Mouse (Mus musculus) lung, embryonic 16.5 days (tissue): ENCODE measurements at regions not wholly inside any gene's neighbourhood (a gene's known extent, or its start where the extent isn't known, plus 50 kb on each side); places are given as distances from the start of the nearest gene placed in this dataset.

Source experiments
- ATAC-seq: fragments of 200-750 bp; cut with Nextera tagmentation; 2 replicates; pipeline ENCODE4 v1.8.0; 2017; ENCODE audit warnings: low read depth, mild to moderate bottlenecking, moderate library complexity
- H3K27ac ChIP-seq: fragments of 300-500 bp; sonication (generic); 2 replicates; pipeline ENCODE4 v1.5.1; 2014; ENCODE audit warnings: mild to moderate bottlenecking, control low read depth, low read length
- H3K27me3 ChIP-seq: fragments of 300-500 bp; sonication (generic); 2 replicates; pipeline ENCODE4 v1.6.1; 2014; ENCODE audit warnings: low read depth, low read length, mixed read lengths; ENCODE audit not compliant: control insufficient read depth, insufficient read depth
- H3K36me3 ChIP-seq: fragments of 300-500 bp; sonication (generic); 2 replicates; pipeline ENCODE4 v1.6.1; 2014; ENCODE audit warnings: low read length; ENCODE audit not compliant: control insufficient read depth, insufficient read depth
- H3K4me1 ChIP-seq: fragments of 300-500 bp; sonication (generic); replicated peaks from 2 replicates; pipeline ENCODE4 v1.6.1; 2014; ENCODE audit warnings: low read length, mixed read lengths; ENCODE audit not compliant: control insufficient read depth, insufficient read depth
- H3K4me2 ChIP-seq: fragments of 300-500 bp; sonication (generic); 2 replicates; pipeline ENCODE4 v1.6.1; 2014; ENCODE audit warnings: low read depth, low read length, control low read depth
- H3K4me3 ChIP-seq: fragments of 300-500 bp; sonication (generic); 2 replicates; pipeline ENCODE4 v1.5.1; 2014; ENCODE audit warnings: mild to moderate bottlenecking, low read length, control low read depth
- H3K9ac ChIP-seq: fragments of 300-500 bp; sonication (generic); 2 replicates; pipeline ENCODE4 v1.6.1; 2014; ENCODE audit warnings: low read length, control low read depth
- H3K9me3 ChIP-seq: fragments of 300-500 bp; sonication (generic); 2 replicates; pipeline ENCODE4 v1.6.1; 2016; ENCODE audit warnings: low read length; ENCODE audit not compliant: control insufficient read depth
- WGBS: fragments of 180-500 bp; shearing (Covaris S2); extraction: QIAGEN DNeasy Blood & Tissue Kit; methylation state at CpG from one replicate; pipeline ENCODE4 v1.1.7; 2014; 5-methylcytosine and 5-hydroxymethylcytosine counted together

DNA sequence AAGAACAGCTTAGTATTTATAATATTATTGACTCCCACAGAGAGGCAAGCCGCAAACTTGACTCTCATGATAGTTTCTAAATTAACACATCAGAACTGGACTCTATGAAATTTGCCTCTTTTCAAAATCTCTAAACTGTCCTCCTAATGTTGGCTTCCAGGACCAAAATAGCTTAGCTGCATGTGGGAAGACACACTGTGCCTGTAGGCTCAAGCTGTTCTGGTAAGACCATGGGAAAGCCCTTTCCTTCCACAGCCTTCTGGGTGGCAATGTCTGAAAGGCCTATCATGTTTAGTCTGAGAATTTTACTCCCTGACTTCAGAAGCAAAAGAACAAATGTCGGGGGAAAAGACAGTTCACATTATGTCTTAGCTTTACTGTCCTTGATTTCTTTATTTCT is 203.1 kb upstream of the Slc8a1 start:
- H3K9ac ChIP-seq = no peak overlapping the region
- ATAC-seq = no peak
- H3K27me3 ChIP-seq = no peaks in the 10 kb centered on the region
- H3K36me3 ChIP-seq = no peaks in the 10 kb centered on the region
- H3K4me3 ChIP-seq = no peak overlapping the region
- WGBS = 81% methylated on average over 2 of the region's 2 CpGs
- H3K4me1 ChIP-seq = no peaks in the 10 kb centered on the region
- no peaks in the 10 kb centered on the region for H3K9me3 ChIP-seq
- H3K4me2 ChIP-seq = no peak overlapping the region
- no peak overlapping the region for H3K27ac ChIP-seq

DNA sequence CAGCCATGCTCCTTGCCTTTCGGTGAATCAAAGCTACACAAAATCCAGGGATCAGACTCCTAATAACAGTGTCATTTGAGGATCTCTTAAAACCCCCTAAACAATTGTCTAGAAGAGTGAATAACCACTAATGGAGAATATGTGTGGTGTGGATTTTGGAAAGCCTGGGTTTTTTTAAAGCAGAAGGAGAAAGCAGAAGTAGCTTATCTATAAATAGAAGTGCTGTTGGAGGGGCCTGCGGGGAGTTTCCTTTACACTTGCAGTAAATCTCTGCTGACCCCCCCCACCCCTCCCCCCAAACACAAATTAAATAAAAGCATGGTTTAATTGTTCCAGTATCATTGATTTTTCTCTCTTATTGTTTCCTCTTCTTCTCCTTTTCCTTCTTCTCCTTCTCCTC is 192.6 kb upstream of the Slc8a1 start:
- Histone ChIP-seq H3K9me3 (no peaks in the 10 kb centered on the region), H3K36me3 (no peaks in the 10 kb centered on the region), H3K4me3 (no peak overlapping the region), H3K27ac (no peak overlapping the region), H3K27me3 (no peaks in the 10 kb centered on the region), H3K9ac (no peak overlapping the region), H3K4me2 (no peak overlapping the region), H3K4me1 (no peaks in the 10 kb centered on the region)
- 72% methylated on average over 2 of the region's 2 CpGs for WGBS
- ATAC-seq = no peak

DNA sequence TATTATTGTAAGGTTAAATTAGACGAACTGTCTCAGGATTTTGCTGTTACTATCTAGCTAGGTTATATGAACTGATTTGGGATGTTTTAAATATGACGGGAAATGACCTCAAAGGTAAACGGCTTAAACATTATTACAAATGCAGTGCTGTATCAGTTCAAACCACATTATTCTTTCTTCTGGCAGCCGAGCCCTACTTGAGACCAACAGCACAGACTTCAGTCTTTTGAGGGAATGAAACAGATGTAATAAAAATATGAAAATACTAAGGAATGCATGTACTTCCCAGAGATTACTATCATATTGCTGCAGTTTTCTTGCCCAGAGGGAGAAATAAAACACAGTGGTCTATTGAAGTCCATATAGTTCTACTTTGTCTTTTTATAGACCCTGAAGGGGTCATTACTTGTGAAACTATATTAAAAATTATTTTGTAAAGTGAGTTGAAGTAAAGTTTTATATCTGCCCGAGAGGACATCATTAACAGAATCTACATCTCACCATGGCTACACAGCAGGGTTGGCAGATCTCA is 168.4 kb upstream of the Slc8a1 start:
- ATAC-seq = no peak
- H3K4me1 ChIP-seq = no peaks in the 10 kb centered on the region
- no peaks in the 10 kb centered on the region for H3K27me3 ChIP-seq

DNA sequence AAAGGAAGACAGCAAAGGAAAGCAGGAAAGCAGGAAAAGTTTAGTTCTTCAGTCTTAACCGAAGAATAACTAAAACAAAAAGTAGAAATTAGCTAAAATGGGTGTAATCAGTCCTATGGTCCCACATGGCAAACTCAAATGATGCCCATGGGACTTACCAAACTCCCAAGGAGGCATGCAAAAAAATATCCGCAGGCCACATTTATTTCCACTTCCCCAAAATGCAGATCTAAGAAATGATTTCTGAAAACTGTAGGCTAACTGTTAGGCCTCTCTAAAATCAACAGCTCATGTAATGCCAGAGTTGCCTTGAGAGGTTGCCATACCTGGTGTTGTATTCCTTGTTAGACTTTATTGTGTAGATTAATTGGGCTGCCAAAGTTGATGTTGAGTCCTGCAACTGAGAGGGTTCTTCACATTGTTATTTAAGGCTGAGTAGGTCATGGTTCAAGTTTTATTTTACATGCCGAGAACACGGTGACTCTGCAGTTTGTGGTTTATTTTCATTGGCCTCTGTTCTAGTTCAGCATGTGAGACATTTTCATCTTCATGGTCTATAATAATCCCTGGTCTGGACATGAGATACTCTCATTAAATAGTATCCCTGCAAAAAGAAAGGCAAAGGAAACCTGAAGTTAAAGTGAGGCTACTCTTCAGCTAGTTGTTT is 164.0 kb upstream of the Slc8a1 start:
- Histone ChIP-seq H3K9ac (no peak overlapping the region), H3K9me3 (no peaks in the 10 kb centered on the region), H3K4me2 (no peak overlapping the region), H3K4me3 (no peak overlapping the region), H3K27me3 (no peaks in the 10 kb centered on the region), H3K27ac (no peak overlapping the region), H3K4me1 (no peaks in the 10 kb centered on the region), H3K36me3 (no peaks in the 10 kb centered on the region)
- 73% methylated on average over 4 of the region's 4 CpGs for WGBS
- no peak for ATAC-seq

More for the DNA sequence above, 168.4 kb upstream of the Slc8a1 start:
- no peak overlapping the region for H3K4me2 ChIP-seq
- H3K9ac ChIP-seq = no peak overlapping the region
- no peaks in the 10 kb centered on the region for H3K9me3 ChIP-seq
- no peak overlapping the region for H3K27ac ChIP-seq
- H3K36me3 ChIP-seq = no peaks in the 10 kb centered on the region
- no peak overlapping the region for H3K4me3 ChIP-seq
- WGBS = 71% methylated on average over 5 of the region's 5 CpGs

DNA sequence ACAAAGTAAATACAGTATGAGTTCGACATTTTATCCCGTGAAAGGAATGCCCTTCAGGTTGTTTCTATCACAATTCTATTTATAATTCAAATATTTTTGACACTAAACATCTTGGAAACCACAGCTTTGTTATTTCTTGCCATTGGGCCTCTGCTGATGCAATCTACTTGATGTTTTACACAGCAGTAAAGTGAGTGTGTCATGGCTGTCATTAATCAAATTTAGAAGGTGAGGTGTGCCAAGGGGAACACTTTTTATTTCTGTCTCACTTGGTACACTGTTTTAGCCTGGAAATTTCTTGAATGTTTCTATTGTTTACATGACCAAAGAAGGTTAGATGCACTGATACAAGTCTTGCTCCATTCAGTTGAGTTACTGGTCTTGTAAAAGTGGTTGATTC is 160.8 kb upstream of the Slc8a1 start:
- 67% methylated on average over 2 of the region's 2 CpGs for WGBS
- Histone ChIP-seq H3K27me3 (no peaks in the 10 kb centered on the region), H3K4me2 (no peak overlapping the region), H3K27ac (no peak overlapping the region), H3K9ac (no peak overlapping the region), H3K9me3 (no peaks in the 10 kb centered on the region), H3K4me1 (no peaks in the 10 kb centered on the region), H3K36me3 (no peaks in the 10 kb centered on the region), H3K4me3 (no peak overlapping the region)
- no peak for ATAC-seq

DNA sequence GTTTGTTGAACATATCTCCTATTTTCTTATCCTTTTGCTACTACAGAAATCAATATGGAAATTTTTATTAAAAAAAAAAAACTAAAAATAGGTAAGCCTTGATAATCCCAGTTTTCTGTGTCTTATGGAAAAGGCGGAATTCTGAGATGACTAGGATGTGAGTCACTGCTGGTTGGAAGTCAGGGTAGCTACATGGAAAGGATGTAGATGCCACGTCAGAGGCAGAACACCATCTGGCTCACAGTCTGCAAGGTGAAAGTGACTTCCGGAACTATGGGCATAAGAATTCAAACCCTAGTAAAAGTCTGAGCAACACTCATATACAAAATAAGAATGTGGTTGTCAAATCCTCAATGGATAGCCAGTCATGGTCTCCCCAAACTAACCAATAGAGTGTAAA is 140.0 kb upstream of the Slc8a1 start:
- WGBS = 78% methylated on average over 3 of the region's 3 CpGs
- Histone ChIP-seq H3K27me3 (no peaks in the 10 kb centered on the region), H3K36me3 (no peaks in the 10 kb centered on the region)

DNA sequence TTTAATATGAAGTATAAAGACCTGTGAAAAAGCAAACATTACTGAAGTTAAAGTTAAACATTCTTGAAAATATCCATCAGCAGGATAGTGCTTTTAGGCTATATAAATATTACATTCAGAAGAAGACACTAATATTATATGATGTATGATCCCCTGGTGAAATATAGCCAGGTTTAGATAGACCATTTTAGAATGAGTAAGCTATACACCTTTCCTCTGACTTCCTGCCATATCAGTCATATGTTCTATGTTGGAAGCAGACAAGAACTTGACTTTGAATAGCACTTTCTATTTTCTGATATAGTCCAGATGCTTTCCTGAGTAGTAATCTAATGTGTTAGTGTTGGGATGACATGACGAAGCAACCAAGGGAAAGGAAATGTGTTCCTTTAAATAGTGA is 128.5 kb upstream of the Slc8a1 start:
- Histone ChIP-seq H3K4me3 (no peak overlapping the region), H3K9ac (no peak overlapping the region), H3K4me2 (no peak overlapping the region), H3K36me3 (no peaks in the 10 kb centered on the region), H3K4me1 (no peaks in the 10 kb centered on the region), H3K27ac (no peak overlapping the region), H3K9me3 (no peaks in the 10 kb centered on the region), H3K27me3 (no peaks in the 10 kb centered on the region)
- ATAC-seq = no peak
- 44% methylated on average over 1 of the region's 1 CpGs for WGBS

More for the DNA sequence above, 140.0 kb upstream of the Slc8a1 start:
- H3K4me2 ChIP-seq = no peak overlapping the region
- H3K4me3 ChIP-seq = no peak overlapping the region
- H3K27ac ChIP-seq = no peak overlapping the region
- no peaks in the 10 kb centered on the region for H3K9me3 ChIP-seq
- no peak overlapping the region for H3K9ac ChIP-seq
- no peaks in the 10 kb centered on the region for H3K4me1 ChIP-seq
- no peak for ATAC-seq

DNA sequence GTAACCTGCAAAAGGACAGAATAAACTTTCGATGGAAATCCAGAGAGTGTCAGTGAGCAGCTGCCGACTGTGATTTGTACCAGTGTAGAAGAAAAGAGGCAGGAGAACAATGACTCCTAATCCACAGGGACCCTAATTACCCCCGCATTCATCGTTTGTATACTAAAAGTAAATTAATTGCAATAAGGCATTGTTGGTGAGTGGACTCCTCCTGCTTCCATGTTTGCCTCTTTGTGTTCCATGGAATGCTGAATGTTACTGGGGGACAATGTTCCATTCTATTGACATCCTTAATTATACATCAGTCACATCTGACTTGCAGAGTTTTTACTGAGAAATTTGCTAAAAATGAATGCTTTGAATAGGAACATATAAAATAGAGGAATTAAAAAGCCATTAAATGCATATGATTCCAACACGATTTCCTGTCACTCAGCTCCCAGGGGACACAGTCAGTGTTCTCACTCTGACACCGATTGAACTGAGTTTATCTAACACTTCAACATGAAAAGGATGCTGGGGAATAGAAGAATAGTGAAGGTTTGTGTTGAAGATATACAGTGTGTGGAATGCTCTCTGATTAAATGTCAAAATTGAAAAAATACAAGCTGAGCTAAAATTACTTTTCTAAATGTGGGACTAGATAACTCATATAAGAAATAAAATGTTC is 111.3 kb upstream of the Slc8a1 start:
- H3K4me1 ChIP-seq = no peaks in the 10 kb centered on the region
- H3K4me2 ChIP-seq = no peak overlapping the region
- H3K9me3 ChIP-seq = no peaks in the 10 kb centered on the region
- no peak overlapping the region for H3K4me3 ChIP-seq
- 58% methylated on average over 6 of the region's 6 CpGs for WGBS
- H3K36me3 ChIP-seq = no peaks in the 10 kb centered on the region
- H3K27ac ChIP-seq = no peak overlapping the region
- no peaks in the 10 kb centered on the region for H3K27me3 ChIP-seq
- H3K9ac ChIP-seq = no peak overlapping the region
- ATAC-seq = no peak

DNA sequence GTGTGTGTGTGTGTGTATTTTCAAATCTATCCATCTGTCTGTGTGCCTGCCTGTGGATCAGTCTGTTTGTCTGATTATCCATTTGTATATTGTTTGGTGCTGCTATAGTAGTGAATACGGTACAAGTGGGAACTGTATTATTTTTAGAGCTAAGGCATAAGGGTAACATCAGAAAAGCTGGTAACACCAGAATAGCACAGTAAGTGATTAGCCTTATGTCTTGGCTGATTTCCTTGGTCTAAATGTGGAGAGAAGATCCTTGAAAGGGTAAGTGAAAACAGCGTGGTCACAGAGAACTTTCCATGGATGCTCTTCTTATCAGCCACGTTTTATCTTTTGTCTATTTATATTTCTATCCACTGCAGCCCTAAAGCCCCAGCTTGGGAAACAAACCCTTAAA is 105.6 kb upstream of the Slc8a1 start:
- ATAC-seq = no peak
- Histone ChIP-seq H3K27ac (no peak overlapping the region), H3K4me1 (no peaks in the 10 kb centered on the region), H3K9ac (no peak overlapping the region), H3K4me3 (no peak overlapping the region), H3K36me3 (no peaks in the 10 kb centered on the region), H3K4me2 (no peak overlapping the region), H3K27me3 (no peaks in the 10 kb centered on the region), H3K9me3 (no peaks in the 10 kb centered on the region)
- 45% methylated on average over 3 of the region's 3 CpGs for whole genome bisulfite sequencing
